ENCODE assay signal across 10 mouse cellular contexts in the genomic region with DNA sequence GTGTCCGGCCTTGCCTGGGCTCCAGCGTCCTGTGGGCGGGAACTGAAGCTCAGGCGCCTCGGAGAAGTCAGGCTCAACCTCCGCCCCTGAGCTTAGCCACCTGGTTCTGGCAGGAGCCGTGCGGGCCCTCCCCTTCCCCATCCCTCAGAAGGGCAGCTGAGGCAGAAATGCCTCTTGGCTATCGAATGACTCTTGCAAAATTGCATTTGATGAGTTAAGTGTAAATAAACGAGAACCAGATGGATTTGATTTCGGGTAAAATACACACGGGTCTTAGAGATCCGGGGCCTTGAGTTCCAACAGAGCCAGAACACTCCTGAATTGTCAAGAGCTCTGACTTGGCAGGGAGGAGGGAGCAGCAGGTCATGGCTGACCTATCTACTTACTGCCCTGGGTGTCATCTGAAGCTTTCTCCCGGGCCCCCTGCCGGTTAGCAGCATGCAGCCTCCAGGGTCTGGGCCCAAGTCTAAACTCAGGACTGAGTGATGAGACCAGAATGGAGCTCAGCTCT. TPM values are rescaled to one million over a fixed set of nuclear protein-coding genes. Genes with fewer than 3 reads are reported as not detected.
DNase-seq lines count a peak whose midpoint lies in the region; ATAC-seq lines count a peak whose summit lies in the region.
"Had no signal": no experiment of that assay in that cellular context is flagged by ENCODE, and none has a peak within 500 bp of the region (broad histone marks: within the 10 kb centered on the region; RNA-seq: fewer than 3 reads in every experiment).

No protein-coding gene starts in this region.

- H3K9me3 ChIP-seq in kidney, embryonic 14.5 days (ENCODE audit: control insufficient read depth, low read length) = no peaks in the 10 kb centered on the region
- H3K9me3 ChIP-seq in limb, embryonic 11.5 days (ENCODE audit: control insufficient read depth, low read length) = no peaks in the 10 kb centered on the region

- WGBS in kidney, embryonic 14.5 days = 16% methylated on average over 15 of the region's 15 CpGs
- WGBS in limb, embryonic 11.5 days = 12% methylated on average over 15 of the region's 15 CpGs

- H3K4me1 ChIP-seq in kidney, embryonic 14.5 days (ENCODE audit: control insufficient read depth, insufficient read depth, low read length) = peaks cover 23% of the 10 kb centered on the region
- peaks cover 61% of the 10 kb centered on the region for H3K4me1 ChIP-seq in limb, embryonic 11.5 days (ENCODE audit: control insufficient read depth, insufficient read depth, low read length)

- 0 out of 2 replicates have a peak overlapping the region, but pooled peaks have one; percentile 17 for H3K27ac ChIP-seq in kidney, embryonic 14.5 days (ENCODE audit: low read depth, low read length)
- H3K27ac ChIP-seq in limb, embryonic 11.5 days (replicated peaks; ENCODE audit: low read depth, low read length) = peak overlapping the region; percentile 60

- no peak for DNase-seq in kidney, postnatal 14 days
- peak; percentile 78 for DNase-seq in embryo, embryonic 11 days
- peak; percentile 79 for DNase-seq in limb, embryonic 11.5 days (ENCODE audit: low spot score)
- DNase-seq in lung, postnatal 36 days = peak; percentile 61
- no peak for DNase-seq in right cerebral cortex, postnatal 14 days
- no peak for DNase-seq in cerebellum, postnatal 4 days (ENCODE audit: low spot score in 2 of 2)
- no peak for DNase-seq in right cerebral cortex, postnatal 10 days (ENCODE audit: low spot score in 2 of 2)
- DNase-seq: kidney, postnatal 10 days had no signal

- H3K4me3 ChIP-seq in kidney, embryonic 14.5 days (ENCODE audit: low read length) = no peak overlapping the region
- no peak overlapping the region for H3K4me3 ChIP-seq in limb, embryonic 11.5 days (ENCODE audit: low read depth, low read length)
- H3K4me3 ChIP-seq: myocyte had no signal

- no peak overlapping the region for H3K9ac ChIP-seq in kidney, embryonic 14.5 days (ENCODE audit: low read depth, low read length)
- no peak overlapping the region for H3K9ac ChIP-seq in limb, embryonic 11.5 days (ENCODE audit: low read length)

- no peaks in the 10 kb centered on the region for H3K36me3 ChIP-seq in kidney, embryonic 14.5 days (ENCODE audit: control insufficient read depth, insufficient read depth, low read length)
- no peaks in the 10 kb centered on the region for H3K36me3 ChIP-seq in limb, embryonic 11.5 days (ENCODE audit: control insufficient read depth, insufficient read depth, low read length)

- H3K27me3 ChIP-seq in kidney, embryonic 14.5 days (ENCODE audit: control insufficient read depth, insufficient read depth, low read length) = no peaks in the 10 kb centered on the region
- no peaks in the 10 kb centered on the region for H3K27me3 ChIP-seq in limb, embryonic 11.5 days (ENCODE audit: control insufficient read depth, insufficient read depth, low read length)

- peak; percentile 71 for ATAC-seq in kidney, embryonic 14.5 days (ENCODE audit: low FRiP score, low TSS enrichment)
- no peak for ATAC-seq in limb, embryonic 11.5 days (ENCODE audit: insufficient number of reproducible peaks, low FRiP score, low TSS enrichment, low read depth)

- H3K4me2 ChIP-seq in kidney, embryonic 14.5 days (replicated peaks; ENCODE audit: low read depth, low read length) = no peak overlapping the region
- H3K4me2 ChIP-seq in limb, embryonic 11.5 days (ENCODE audit: low read depth, severe bottlenecking) = no peak overlapping the region

RNA-seq across cellular contexts. Expression of a gene that starts 41.7 kb away (rescaled TPM):
- polyA plus RNA-seq in kidney, embryonic 14.5 days (2014; fragmentation: Nextera tagmentation; extraction: Ambion mirVana) = 4.7 and 7.4 TPM in 2 replicates
- polyA plus RNA-seq in limb, embryonic 11.5 days (2014; fragmentation: Nextera tagmentation; extraction: Ambion mirVana) = 62.3 and 70.9 TPM in 2 replicates
- polyA plus RNA-seq: myocyte had no signal

Comparison
In these comparisons a context has a peak if more than half of its experiments do, and no peak if none do; other contexts are left out.
1. DNase-seq: peak in embryo, embryonic 11 days (single experiment), limb, embryonic 11.5 days (single experiment) and lung, postnatal 36 days (single experiment); none in kidney, postnatal 14 days (single experiment), right cerebral cortex, postnatal 14 days (single experiment), cerebellum, postnatal 4 days (0 of 2) and right cerebral cortex, postnatal 10 days (0 of 2).